Mouse (Mus musculus): Measurements from ENCODE around the gene Rusc1.

GRCm38 (mm10) chr3:89106881-89107280, 13.8 kb upstream of the Rusc1 start:
- TF ChIP-seq MAX (IDR thresholded peaks at IDR 0.05; ENCODE audit: low read length) (peak; percentile 30; the same call in 1 of the 2 replicates), MAFK (IDR thresholded peaks at IDR 0.05; ENCODE audit: borderline replicate concordance, low read depth, low read length) (no peak), CTCF (IDR thresholded peaks at IDR 0.05 in 2 of 3, conservative IDR thresholded peaks at IDR 0.05 in 1 of 3; ENCODE audit: control insufficient read depth in 1 of 3, insufficient read depth in 1 of 3, low read depth in 2 of 3, low read length in 3 of 3, poor library complexity in 1 of 3, severe bottlenecking in 1 of 3) (no peak), TBP (IDR thresholded peaks at IDR 0.05; ENCODE audit: low read depth, low read length) (peak; percentile 77), ZC3H11A (IDR thresholded peaks at IDR 0.05; ENCODE audit: low read depth, low read length) (no peak), POLR2A (IDR thresholded peaks at IDR 0.05; ENCODE audit: control insufficient read depth in 1 of 2, insufficient read depth in 1 of 2, low read depth in 1 of 2, low read length in 2 of 2, poor library complexity in 1 of 2) (peak in 1 of 2 experiments; percentile 43; a peak in 1 of 4 replicates), GATA1 (IDR thresholded peaks at IDR 0.05; ENCODE audit: low read depth, low read length) (peak; percentile 42; the same call in 1 of the 2 replicates), CHD1 (IDR thresholded peaks at IDR 0.05; ENCODE audit: low read depth, low read length) (no peak), ZNF384 (IDR thresholded peaks at IDR 0.05; ENCODE audit: low read depth, low read length) (no peak), JUND (IDR thresholded peaks at IDR 0.05; ENCODE audit: low read depth, low read length) (no peak), HCFC1 (IDR thresholded peaks at IDR 0.05; ENCODE audit: low read depth, low read length) (0 out of 2 replicates have a peak, but pooled peaks have one; percentile 59), KAT2A (conservative IDR thresholded peaks at IDR 0.05; ENCODE audit: low read depth, low read length) (no peak)
